In genomic region chr10:42635566-42636359, GRCm38 (mm10) we compare ENCODE assay signal across 10 mouse cellular contexts. TPM values are rescaled to one million over a fixed set of nuclear protein-coding genes. Genes with fewer than 3 reads are reported as not detected.
A peak's percentile ranks its signal among the peaks of the same experiment; 100 is the strongest.
DNase-seq lines count a peak whose midpoint lies in the region; ATAC-seq and TF ChIP-seq lines count a peak whose summit lies in the region.
"Had no signal": no experiment of that assay in that cellular context is flagged by ENCODE, and none has a peak within 500 bp of the region (broad histone marks: within the 10 kb centered on the region; RNA-seq: fewer than 3 reads in every experiment).

No protein-coding gene starts in this region.

- no peak overlapping the region for H3K27ac ChIP-seq in lung, postnatal 0 days (ENCODE audit: low read length)
- no peak overlapping the region for H3K27ac ChIP-seq in limb, embryonic 15.5 days
- no peak overlapping the region for H3K27ac ChIP-seq in stomach, embryonic 16.5 days (ENCODE audit: low read length)

- peak; percentile 9 for DNase-seq in CD4-positive, CD25-positive, alpha-beta regulatory T cell, adult 2 months (ENCODE audit: low read depth, low spot score)
- DNase-seq in lung, postnatal 0 days (ENCODE audit: low spot score), result no peak
- DNase-seq in lung, postnatal 14 days, result no peak
- DNase-seq in ovary, adult 18-20 months (ENCODE audit: low spot score), result no peak
- no peak for DNase-seq in urinary bladder, adult 2 months (ENCODE audit: low spot score)
- DNase-seq: adrenal gland, adult 2 months had no signal

- no peak overlapping the region for H3K9ac ChIP-seq in lung, postnatal 0 days (replicated peaks; ENCODE audit: low read depth)
- H3K9ac ChIP-seq in limb, embryonic 15.5 days, result no peak overlapping the region
- no peak overlapping the region for H3K9ac ChIP-seq in stomach, embryonic 16.5 days (ENCODE audit: low read length)

- no peak for ATAC-seq in CD4-positive, CD25-positive, alpha-beta regulatory T cell, adult 4 months
- no peak for ATAC-seq in lung, postnatal 0 days
- no peak for ATAC-seq in limb, embryonic 15.5 days (ENCODE audit: insufficient number of reproducible peaks, low FRiP score, low TSS enrichment, low read depth)
- ATAC-seq in stomach, embryonic 16.5 days (ENCODE audit: insufficient read depth, low FRiP score), result no peak

- peaks cover 14% of the 10 kb centered on the region; the same call in 1 of the 2 replicates for H3K4me1 ChIP-seq in lung, postnatal 0 days (ENCODE audit: insufficient read depth, low read depth, low read length)
- H3K4me1 ChIP-seq in limb, embryonic 15.5 days, result peaks cover 43% of the 10 kb centered on the region
- H3K4me1 ChIP-seq in stomach, embryonic 16.5 days (ENCODE audit: control insufficient read depth, insufficient read depth, low read length), result peaks cover 23% of the 10 kb centered on the region

- H3K4me2 ChIP-seq in lung, postnatal 0 days (replicated peaks; ENCODE audit: low read depth, low read length), result peak overlapping the region; percentile 43
- peak overlapping the region; percentile 41 for H3K4me2 ChIP-seq in limb, embryonic 15.5 days
- H3K4me2 ChIP-seq in stomach, embryonic 16.5 days (ENCODE audit: low read depth, low read length), result peak overlapping the region; percentile 30

- WGBS in lung, postnatal 0 days, result 1% methylated on average over 43 of the region's 52 CpGs
- 1% methylated on average over 44 of the region's 52 CpGs for WGBS in limb, embryonic 15.5 days
- WGBS in stomach, embryonic 16.5 days, result 2% methylated on average over 49 of the region's 52 CpGs

- no peaks in the 10 kb centered on the region for H3K9me3 ChIP-seq in lung, postnatal 0 days (ENCODE audit: low read length)
- H3K9me3 ChIP-seq in limb, embryonic 15.5 days, result no peaks in the 10 kb centered on the region
- no peaks in the 10 kb centered on the region for H3K9me3 ChIP-seq in stomach, embryonic 16.5 days (replicated peaks; ENCODE audit: control insufficient read depth, low read length)

- TF ChIP-seq CTCF in lung, postnatal 0 days (IDR thresholded peaks at IDR 0.05), result no peak

- TF ChIP-seq EP300 in lung, postnatal 0 days (IDR thresholded peaks at IDR 0.05), result no peak

- H3K4me3 ChIP-seq in lung, postnatal 0 days (ENCODE audit: low read depth, low read length), result peak overlapping the region; percentile 21; the same call in 1 of the 2 replicates
- peak overlapping the region; percentile 25 for H3K4me3 ChIP-seq in limb, embryonic 15.5 days
- peak overlapping the region; percentile 19 for H3K4me3 ChIP-seq in stomach, embryonic 16.5 days (replicated peaks; ENCODE audit: low read length)

- H3K27me3 ChIP-seq in lung, postnatal 0 days (replicated peaks; ENCODE audit: insufficient read depth, low read length), result peaks cover 59% of the 10 kb centered on the region
- peaks cover 79% of the 10 kb centered on the region for H3K27me3 ChIP-seq in limb, embryonic 15.5 days
- peaks cover 64% of the 10 kb centered on the region for H3K27me3 ChIP-seq in stomach, embryonic 16.5 days (ENCODE audit: control insufficient read depth, insufficient read depth, low read length)

- no peaks in the 10 kb centered on the region for H3K36me3 ChIP-seq in lung, postnatal 0 days (ENCODE audit: insufficient read depth, low read length)
- no peaks in the 10 kb centered on the region for H3K36me3 ChIP-seq in limb, embryonic 15.5 days
- no peaks in the 10 kb centered on the region for H3K36me3 ChIP-seq in stomach, embryonic 16.5 days (ENCODE audit: control insufficient read depth, insufficient read depth, low read length)

RNA-seq across cellular contexts. Expression of gene Ostm1, which starts 52.1 kb away (rescaled TPM):
- 10 to 100 TPM; 39.9 TPM for polyA plus RNA-seq in CD4-positive, CD25-positive, alpha-beta regulatory T cell, adult 4 months (2017; shearing (Covaris generic))
- 23.0 and 23.9 TPM in 2 replicates for polyA plus RNA-seq in lung, postnatal 0 days (2015; fragmentation: Nextera tagmentation; extraction: Ambion mirVana)
- polyA plus RNA-seq in limb, embryonic 15.5 days (2015; fragmentation: Nextera tagmentation; extraction: Ambion mirVana), result 13.0 and 13.5 TPM in 2 replicates
- 13.5 and 13.8 TPM in 2 replicates for polyA plus RNA-seq in stomach, embryonic 16.5 days (2015; fragmentation: Nextera tagmentation; extraction: Ambion mirVana)
- 30.1 and 33.5 TPM in 2 replicates for polyA plus RNA-seq in urinary bladder, adult 2 months (2012; rRNA removed)

RNA-seq across cellular contexts. Expression of gene Nr2e1, which starts 52.3 kb away (rescaled TPM):
- polyA plus RNA-seq in CD4-positive, CD25-positive, alpha-beta regulatory T cell, adult 4 months (2017; shearing (Covaris generic)), result not detected
- not detected in 2 replicates for polyA plus RNA-seq in lung, postnatal 0 days (2015; fragmentation: Nextera tagmentation; extraction: Ambion mirVana)
- not detected in 2 replicates for polyA plus RNA-seq in limb, embryonic 15.5 days (2015; fragmentation: Nextera tagmentation; extraction: Ambion mirVana)
- not detected in 2 replicates for polyA plus RNA-seq in stomach, embryonic 16.5 days (2015; fragmentation: Nextera tagmentation; extraction: Ambion mirVana)
- not detected in 2 replicates for polyA plus RNA-seq in urinary bladder, adult 2 months (2012; rRNA removed)
- polyA plus RNA-seq: adrenal gland, adult 2 months; neural tube, embryonic 14.5 days had no signal
